Mouse (Mus musculus) kidney, embryonic 14.5 days (tissue): ENCODE data around the gene Arhgef3. TPM values are rescaled to one million over a fixed set of nuclear protein-coding genes. Genes with fewer than 3 reads are reported as not detected.

Experiments used
- ATAC-seq: fragments of 200-750 bp; cut with Nextera tagmentation; 2 replicates; pipeline ENCODE4 v1.8.0; 2017; ENCODE audit warnings: moderate number of reproducible peaks, mild to moderate bottlenecking, moderate TSS enrichment, moderate library complexity; ENCODE audit not compliant: low FRiP score, low TSS enrichment
- H3K27ac ChIP-seq: fragments of 300-500 bp; sonication (generic); 2 replicates; pipeline ENCODE4 v1.5.1; 2014; ENCODE audit warnings: low read depth, mild to moderate bottlenecking, low read length, moderate library complexity, mixed read lengths
- H3K27me3 ChIP-seq: fragments of 300-500 bp; sonication (generic); 2 replicates; pipeline ENCODE4 v1.6.1; 2014; ENCODE audit warnings: mild to moderate bottlenecking, low read length; ENCODE audit not compliant: control insufficient read depth, insufficient read depth
- H3K36me3 ChIP-seq: fragments of 300-500 bp; sonication (generic); 2 replicates; pipeline ENCODE4 v1.6.1; 2014; ENCODE audit warnings: low read length, mixed read lengths; ENCODE audit not compliant: control insufficient read depth, insufficient read depth
- H3K4me1 ChIP-seq: fragments of 300-500 bp; sonication (generic); 2 replicates; pipeline ENCODE4 v1.6.1; 2014; ENCODE audit warnings: low read length, mixed read lengths; ENCODE audit not compliant: control insufficient read depth, insufficient read depth
- H3K4me2 ChIP-seq: fragments of 300-500 bp; sonication (generic); replicated peaks from 2 replicates; pipeline ENCODE4 v1.6.1; 2014; ENCODE audit warnings: low read depth, mild to moderate bottlenecking, low read length
- H3K4me3 ChIP-seq: fragments of 300-500 bp; sonication (generic); 2 replicates; pipeline ENCODE4 v1.5.1; 2014; ENCODE audit warnings: mild to moderate bottlenecking, low read length
- H3K9ac ChIP-seq: fragments of 300-500 bp; sonication (generic); 2 replicates; pipeline ENCODE4 v1.6.1; 2014; ENCODE audit warnings: low read depth, mild to moderate bottlenecking, low read length, moderate library complexity
- H3K9me3 ChIP-seq: fragments of 300-500 bp; sonication (generic); 2 replicates; pipeline ENCODE4 v1.6.1; 2016; ENCODE audit warnings: low read length; ENCODE audit not compliant: control insufficient read depth
- WGBS: fragments of 180-500 bp; shearing (Covaris S2); extraction: QIAGEN DNeasy Blood & Tissue Kit; methylation state at CpG from one replicate; pipeline ENCODE4 v1.1.7; 2014; 5-methylcytosine and 5-hydroxymethylcytosine counted together
- polyA plus RNA-seq: library from polyadenylated mRNA; unstranded; fragments of >200 nt; fragmentation: Nextera tagmentation; extraction: Ambion mirVana; gene quantifications from 2 replicates; pipeline ENCODE4 v1.2.1, GENCODE M21; 2014

Arhgef3 gene
- polyA plus RNA-seq, 1 experiment from 2014 or later = 15.0 TPM

DNA sequence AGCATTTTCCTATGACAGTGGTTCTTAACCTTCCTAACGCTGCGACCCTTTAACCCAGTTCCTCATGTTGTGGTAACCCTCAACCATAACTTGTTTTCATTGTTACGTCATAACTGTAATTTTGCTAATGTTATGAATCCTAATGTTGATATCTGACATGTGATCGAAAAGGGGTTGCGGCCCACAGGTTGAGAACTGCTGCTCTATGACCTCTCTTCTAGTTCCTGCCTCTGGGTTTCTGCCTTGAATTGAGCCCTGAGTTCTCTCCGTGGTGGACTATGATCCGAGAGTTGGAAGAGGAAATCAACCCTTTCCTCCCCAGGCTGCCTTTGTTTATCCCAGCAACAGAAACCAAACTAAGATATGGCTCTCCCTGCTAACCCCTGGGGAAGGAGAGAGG lies 266.8 kb downstream of the Arhgef3 start:
- WGBS = 76% methylated on average over 7 of the region's 7 CpGs
- Histone ChIP-seq H3K36me3 (no peaks in the 10 kb centered on the region), H3K9ac (no peak overlapping the region), H3K9me3 (no peaks in the 10 kb centered on the region), H3K4me2 (no peak overlapping the region), H3K4me1 (no peaks in the 10 kb centered on the region), H3K4me3 (no peak overlapping the region), H3K27me3 (no peaks in the 10 kb centered on the region), H3K27ac (no peak overlapping the region)
- no peak for ATAC-seq

DNA sequence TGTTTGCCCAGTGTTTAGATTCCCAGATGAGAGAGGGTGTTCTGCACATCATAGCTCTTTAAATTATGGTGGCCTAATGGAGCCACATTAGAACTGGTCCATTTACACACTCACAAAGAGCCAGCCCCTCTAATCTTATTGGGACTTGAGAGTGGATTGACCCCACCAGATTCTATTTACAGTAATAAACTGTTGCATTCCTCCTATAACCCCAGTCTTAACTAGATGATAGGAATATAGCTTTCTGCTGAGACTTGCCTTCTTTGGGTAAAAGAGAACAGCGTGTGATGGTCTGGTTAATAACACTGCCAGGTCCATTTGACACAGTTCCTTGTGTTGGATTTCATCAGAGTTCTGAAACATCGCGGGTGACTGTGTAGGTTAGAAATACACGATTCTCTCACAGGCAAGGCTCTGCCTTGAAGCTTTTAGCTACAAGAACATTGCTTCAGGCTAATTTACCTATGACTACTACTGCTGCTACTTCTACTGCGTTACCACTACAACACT lies 268.7 kb downstream of the Arhgef3 start:
- H3K9me3 ChIP-seq = no peaks in the 10 kb centered on the region
- H3K9ac ChIP-seq = no peak overlapping the region
- H3K4me3 ChIP-seq = no peak overlapping the region
- WGBS = 91% methylated on average over 5 of the region's 5 CpGs
- no peaks in the 10 kb centered on the region for H3K4me1 ChIP-seq
- H3K27ac ChIP-seq = no peak overlapping the region
- H3K36me3 ChIP-seq = no peaks in the 10 kb centered on the region
- no peak overlapping the region for H3K4me2 ChIP-seq
- ATAC-seq = no peak
- no peaks in the 10 kb centered on the region for H3K27me3 ChIP-seq

DNA sequence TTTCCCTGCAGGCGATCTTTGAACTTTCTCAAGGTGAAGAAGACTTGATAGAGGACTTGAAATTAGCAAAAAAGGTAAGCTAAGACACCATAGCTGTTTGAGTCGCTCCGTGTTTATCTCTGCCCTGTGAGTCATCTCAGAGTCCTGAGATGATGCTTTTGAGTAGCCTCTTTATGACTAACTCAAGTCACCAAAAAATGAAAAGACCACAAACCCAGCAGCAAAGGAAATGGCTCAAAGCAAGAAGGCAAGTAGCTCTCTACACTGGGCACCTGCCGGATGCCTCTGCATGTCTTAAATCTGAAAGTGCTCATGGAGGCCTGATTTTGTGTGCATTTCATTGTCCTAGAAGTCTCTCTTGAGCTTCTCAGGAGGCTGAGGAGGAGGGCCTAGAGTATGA lies 269.4 kb downstream of the Arhgef3 start:
- Histone ChIP-seq H3K9ac (no peak overlapping the region), H3K4me2 (no peak overlapping the region), H3K36me3 (no peaks in the 10 kb centered on the region), H3K27ac (no peak overlapping the region), H3K4me1 (no peaks in the 10 kb centered on the region), H3K27me3 (no peaks in the 10 kb centered on the region), H3K9me3 (no peaks in the 10 kb centered on the region), H3K4me3 (no peak overlapping the region)
- no peak for ATAC-seq
- WGBS = 90% methylated on average over 4 of the region's 4 CpGs

DNA sequence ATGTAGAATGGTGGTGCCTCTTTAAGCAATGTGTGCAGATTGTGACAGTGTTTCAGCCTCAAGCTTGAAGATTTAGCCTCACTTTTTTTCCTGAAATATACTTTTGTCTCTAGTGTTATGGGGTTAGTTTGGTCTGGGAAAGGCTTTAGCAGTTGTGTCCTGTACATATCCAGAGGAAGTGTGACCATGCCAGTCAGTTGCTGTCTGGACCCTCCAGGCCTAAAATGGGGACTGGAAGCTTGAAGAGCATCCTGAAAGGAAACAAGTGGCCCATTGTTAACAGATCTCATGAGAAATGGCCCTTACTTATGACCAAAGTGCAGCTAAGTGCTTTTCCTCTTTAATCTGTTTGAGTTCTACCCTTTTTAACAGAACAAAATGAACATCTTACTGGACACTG lies 273.9 kb downstream of the Arhgef3 start:
- Histone ChIP-seq H3K4me1 (0 out of 2 replicates have a peak, but pooled peaks cover 2% of the 10 kb centered on the region), H3K9ac (no peak overlapping the region), H3K9me3 (no peaks in the 10 kb centered on the region; the same call in 1 of the 2 replicates), H3K27ac (peak overlapping the region; percentile 12; the same call in 1 of the 2 replicates), H3K4me3 (no peak overlapping the region), H3K4me2 (no peak overlapping the region), H3K27me3 (no peaks in the 10 kb centered on the region), H3K36me3 (no peaks in the 10 kb centered on the region)
- ATAC-seq = no peak

DNA sequence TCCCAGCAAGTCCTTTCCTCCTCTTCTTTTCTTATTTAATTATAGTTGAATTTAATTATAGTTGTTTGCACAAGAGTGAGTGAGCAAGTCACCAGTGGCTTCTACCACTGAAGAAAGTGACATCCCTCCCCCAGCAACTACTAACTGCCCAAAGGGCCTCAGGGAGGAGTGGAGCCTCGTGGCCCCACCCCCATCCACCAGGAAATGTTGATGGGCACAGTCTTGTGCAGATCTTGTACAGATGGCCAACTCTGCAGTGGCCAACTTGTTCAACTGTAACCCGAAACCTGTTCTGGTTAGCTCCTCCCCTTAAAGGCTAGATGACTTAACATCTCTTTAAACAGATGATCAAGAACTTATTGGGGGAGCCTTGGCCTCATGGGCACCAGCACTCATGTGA lies 275.0 kb downstream of the Arhgef3 start:
- ATAC-seq = 0 out of 2 replicates have a peak, but pooled peaks have one; percentile 29
- no peak overlapping the region for H3K27ac ChIP-seq
- peaks cover 7% of the 10 kb centered on the region; the same call in 1 of the 2 replicates for H3K4me1 ChIP-seq
- no peaks in the 10 kb centered on the region for H3K27me3 ChIP-seq
- no peaks in the 10 kb centered on the region; the same call in 1 of the 2 replicates for H3K9me3 ChIP-seq
- no peak overlapping the region for H3K9ac ChIP-seq
- H3K36me3 ChIP-seq = no peaks in the 10 kb centered on the region
- WGBS = 70% methylated on average over 2 of the region's 2 CpGs
- H3K4me3 ChIP-seq = no peak overlapping the region
- no peak overlapping the region for H3K4me2 ChIP-seq

DNA sequence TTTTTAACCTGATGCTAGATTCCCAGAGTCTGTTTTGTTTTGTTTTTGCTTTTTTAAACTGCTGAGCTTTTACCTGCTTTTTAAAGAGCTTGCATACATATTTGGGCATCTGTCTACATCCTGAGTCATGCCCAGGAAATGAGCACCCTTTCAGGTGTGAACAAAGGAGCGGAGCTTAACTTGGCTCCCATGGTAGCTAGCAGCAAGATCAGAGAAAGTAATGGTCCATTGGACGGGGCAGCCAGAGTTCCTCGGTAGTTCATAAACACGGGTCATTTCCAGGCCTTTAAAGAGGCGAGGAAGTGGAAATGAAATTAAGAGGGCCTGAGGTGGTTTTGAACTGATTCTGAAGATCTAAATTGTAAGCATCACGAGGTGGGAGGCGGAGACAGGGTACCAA lies 276.0 kb downstream of the Arhgef3 start:
- no peak overlapping the region for H3K4me2 ChIP-seq
- no peak overlapping the region for H3K4me3 ChIP-seq
- no peak for ATAC-seq
- no peaks in the 10 kb centered on the region for H3K27me3 ChIP-seq
- H3K4me1 ChIP-seq = peaks cover 7% of the 10 kb centered on the region; the same call in 1 of the 2 replicates
- 23% methylated on average over 7 of the region's 7 CpGs for WGBS
- H3K9ac ChIP-seq = no peak overlapping the region
- no peak overlapping the region; the same call in 1 of the 2 replicates for H3K27ac ChIP-seq
- no peaks in the 10 kb centered on the region; the same call in 1 of the 2 replicates for H3K9me3 ChIP-seq
- H3K36me3 ChIP-seq = no peaks in the 10 kb centered on the region

DNA sequence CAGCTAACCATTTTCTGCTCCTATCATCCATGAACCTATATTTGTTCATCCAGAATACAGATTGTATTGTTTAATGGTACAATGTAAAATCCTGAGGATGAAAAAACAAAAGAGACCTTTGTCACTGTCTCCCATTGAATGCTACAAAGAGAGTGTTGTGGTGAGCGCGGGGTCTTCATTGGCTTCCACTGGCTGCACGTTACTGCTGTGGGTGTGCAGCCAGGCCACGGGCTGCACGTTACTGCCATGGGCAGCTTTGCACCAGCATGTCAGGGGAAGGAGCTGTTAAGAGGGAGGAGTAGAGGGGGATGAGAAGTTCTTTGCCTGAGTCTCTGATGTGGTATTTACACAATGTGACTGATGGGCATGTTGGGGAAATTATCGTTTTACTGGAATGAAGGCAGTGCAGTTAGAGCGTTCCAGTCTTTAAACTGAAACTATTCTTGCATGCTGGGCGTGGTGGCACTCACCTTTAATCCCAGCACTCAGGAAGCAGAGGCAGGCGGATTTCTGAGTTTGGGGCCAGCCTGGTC lies 277.1 kb downstream of the Arhgef3 start:
- 77% methylated on average over 9 of the region's 9 CpGs for WGBS
- no peaks in the 10 kb centered on the region for H3K36me3 ChIP-seq

DNA sequence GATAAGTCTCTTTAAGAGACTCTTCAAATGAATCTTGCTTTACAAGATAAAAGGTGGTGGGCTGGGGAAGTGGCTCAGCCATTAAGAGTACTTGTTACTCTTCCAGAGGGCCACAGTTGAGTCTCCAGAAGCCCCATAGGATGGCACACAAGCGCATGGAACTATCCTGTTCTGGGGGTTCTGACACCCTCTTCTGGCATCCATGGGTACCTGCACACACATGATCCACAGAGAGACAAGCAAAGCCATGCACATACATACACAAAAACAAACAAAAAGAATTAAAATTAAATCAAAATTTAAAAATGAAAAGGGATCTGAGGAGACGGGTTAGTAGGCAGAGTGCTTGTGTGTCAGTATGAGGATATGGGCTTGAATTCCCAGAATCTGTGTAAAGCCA lies 278.0 kb downstream of the Arhgef3 start:
- ATAC-seq = no peak
- WGBS = 99% methylated on average over 2 of the region's 2 CpGs
- Histone ChIP-seq H3K4me2 (no peak overlapping the region), H3K4me3 (no peak overlapping the region), H3K4me1 (peaks cover 7% of the 10 kb centered on the region; the same call in 1 of the 2 replicates), H3K27ac (no peak overlapping the region), H3K9me3 (no peaks in the 10 kb centered on the region; the same call in 1 of the 2 replicates), H3K9ac (no peak overlapping the region), H3K36me3 (no peaks in the 10 kb centered on the region; the same call in 1 of the 2 replicates), H3K27me3 (no peaks in the 10 kb centered on the region)

More for the DNA sequence above, 277.1 kb downstream of the Arhgef3 start:
- no peaks in the 10 kb centered on the region; the same call in 1 of the 2 replicates for H3K9me3 ChIP-seq
- H3K27me3 ChIP-seq = no peaks in the 10 kb centered on the region
- no peak overlapping the region for H3K9ac ChIP-seq
- H3K4me3 ChIP-seq = no peak overlapping the region
- no peak for ATAC-seq
- no peak overlapping the region for H3K4me2 ChIP-seq
- H3K4me1 ChIP-seq = peaks cover 7% of the 10 kb centered on the region; the same call in 1 of the 2 replicates
- H3K27ac ChIP-seq = no peak overlapping the region

DNA sequence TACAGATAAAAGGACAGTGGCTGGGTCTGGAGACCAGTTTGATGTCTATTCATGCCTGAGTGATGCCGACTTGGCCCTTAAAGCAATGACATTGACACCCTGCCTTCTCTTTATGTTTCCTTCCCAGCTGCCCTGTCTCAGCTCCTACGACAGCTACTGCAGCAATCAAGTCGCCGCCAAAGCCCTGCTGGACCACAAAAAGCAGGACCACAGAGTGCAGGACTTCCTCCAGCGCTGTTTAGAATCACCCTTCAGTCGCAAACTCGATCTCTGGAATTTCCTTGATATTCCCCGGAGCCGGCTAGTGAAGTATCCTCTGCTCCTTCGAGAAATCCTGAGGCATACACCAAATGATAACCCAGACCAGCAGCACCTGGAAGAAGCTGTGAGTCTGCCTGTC lies 279.1 kb downstream of the Arhgef3 start:
- WGBS = 10% methylated on average over 10 of the region's 10 CpGs
- H3K4me2 ChIP-seq = no peak overlapping the region
- H3K36me3 ChIP-seq = no peaks in the 10 kb centered on the region; the same call in 1 of the 2 replicates
- H3K27ac ChIP-seq = 0 out of 2 replicates have a peak overlapping the region, but pooled peaks have one; percentile 1
- no peak overlapping the region for H3K9ac ChIP-seq
- no peaks in the 10 kb centered on the region for H3K27me3 ChIP-seq
- H3K4me3 ChIP-seq = no peak overlapping the region
- ATAC-seq = peak; percentile 29
- peaks cover 7% of the 10 kb centered on the region; the same call in 1 of the 2 replicates for H3K4me1 ChIP-seq
- no peaks in the 10 kb centered on the region; the same call in 1 of the 2 replicates for H3K9me3 ChIP-seq
